Mouse (Mus musculus): Measurements from ENCODE around the gene Pcnx3. TPM values are rescaled to one million over a fixed set of nuclear protein-coding genes. Genes with fewer than 3 reads are reported as not detected.

Pcnx3 gene
- polyA plus RNA-seq, 1 experiment from 2014 or later, result 17.3 TPM

- no peaks in the 10 kb centered on the region for H3K27me3 ChIP-seq (ENCODE audit: control insufficient read depth, insufficient read depth, low read length)
- ATAC-seq (ENCODE audit: insufficient number of reproducible peaks, insufficient read depth, low FRiP score, low read depth), result no peak
- H3K4me1 ChIP-seq (ENCODE audit: control insufficient read depth in 2 of 2, insufficient read depth in 2 of 2, low read length in 2 of 2), result peaks cover 30 to 57% of the 10 kb centered on the region in 2 experiments
- peak overlapping the region; percentile 99 for H3K9ac ChIP-seq (ENCODE audit: low read length)
- peaks cover 30% of the 10 kb centered on the region for H3K36me3 ChIP-seq (ENCODE audit: control insufficient read depth, insufficient read depth, low read length)
- WGBS, result 6% methylated on average over 14 of the region's 14 CpGs
- H3K4me3 ChIP-seq (ENCODE audit: control insufficient read depth in 1 of 2, insufficient read depth in 1 of 2, low read depth in 1 of 2, low read length in 2 of 2), result peak overlapping the region; percentile 95 to 96
- H3K27ac ChIP-seq (replicated peaks in 1 of 2; ENCODE audit: control insufficient read depth in 1 of 2, insufficient read depth in 1 of 2, low read depth in 2 of 2, low read length in 2 of 2), result peak overlapping the region; percentile 29 to 98
- H3K4me2 ChIP-seq (ENCODE audit: low read length), result peak overlapping the region; percentile 87
- no peaks in the 10 kb centered on the region for H3K9me3 ChIP-seq (ENCODE audit: control insufficient read depth, low read length)
Observed at GRCm38 (mm10) chr19:5727701-5728100, 39.0 kb upstream of the Pcnx3 start.

- no peak for ATAC-seq (ENCODE audit: insufficient number of reproducible peaks, insufficient read depth, low FRiP score, low read depth)
- WGBS, result 63% methylated on average over 15 of the region's 15 CpGs
Observed at GRCm38 (mm10) chr19:5726961-5727578, 38.4 kb upstream of the Pcnx3 start.

GRCm38 (mm10) chr19:5725767-5726515, 37.2 kb upstream of the Pcnx3 start, which contains the start of gene Ehbp1l1:
Ehbp1l1 (minus strand) TSS chr19:5726317.
- peak within 1 kb of the TSS; percentile 98 for H3K9ac ChIP-seq (ENCODE audit: low read length)
- no peaks in the 10 kb centered on the region for H3K27me3 ChIP-seq (ENCODE audit: control insufficient read depth, insufficient read depth, low read length)
- no peaks in the 10 kb centered on the region for H3K9me3 ChIP-seq (ENCODE audit: control insufficient read depth, low read length)
- H3K27ac ChIP-seq (replicated peaks in 1 of 2; ENCODE audit: control insufficient read depth in 1 of 2, insufficient read depth in 1 of 2, low read depth in 2 of 2, low read length in 2 of 2), result peak within 1 kb of the TSS; percentile 97 to 98
- H3K4me1 ChIP-seq (ENCODE audit: control insufficient read depth in 2 of 2, insufficient read depth in 2 of 2, low read length in 2 of 2), result peaks cover 29 to 51% of the 10 kb centered on the region in 2 experiments
- peak within 1 kb of the TSS; percentile 87 for H3K4me2 ChIP-seq (ENCODE audit: low read length)
- peaks cover 48% of the 10 kb centered on the region for H3K36me3 ChIP-seq (ENCODE audit: control insufficient read depth, insufficient read depth, low read length)
- peak; percentile 18; the same call in 1 of the 2 replicates for ATAC-seq (ENCODE audit: insufficient number of reproducible peaks, insufficient read depth, low FRiP score, low read depth)
- 1% methylated on average over 49 of the region's 49 CpGs for WGBS
- peak within 1 kb of the TSS; percentile 84 to 96 for H3K4me3 ChIP-seq (ENCODE audit: control insufficient read depth in 1 of 2, insufficient read depth in 1 of 2, low read depth in 1 of 2, low read length in 2 of 2)

More at GRCm38 (mm10) chr19:5726961-5727578, 38.4 kb upstream of the Pcnx3 start:
- H3K9ac ChIP-seq (ENCODE audit: low read length), result peak overlapping the region; percentile 99
- peak overlapping the region; percentile 87 for H3K4me2 ChIP-seq (ENCODE audit: low read length)
- peaks cover 30 to 58% of the 10 kb centered on the region in 2 experiments for H3K4me1 ChIP-seq (ENCODE audit: control insufficient read depth in 2 of 2, insufficient read depth in 2 of 2, low read length in 2 of 2)
- H3K4me3 ChIP-seq (ENCODE audit: control insufficient read depth in 1 of 2, insufficient read depth in 1 of 2, low read depth in 1 of 2, low read length in 2 of 2), result peak overlapping the region; percentile 34 to 96
- no peaks in the 10 kb centered on the region for H3K27me3 ChIP-seq (ENCODE audit: control insufficient read depth, insufficient read depth, low read length)
- H3K27ac ChIP-seq (replicated peaks in 1 of 2; ENCODE audit: control insufficient read depth in 1 of 2, insufficient read depth in 1 of 2, low read depth in 2 of 2, low read length in 2 of 2), result peak overlapping the region; percentile 29 to 98
- peaks cover 36% of the 10 kb centered on the region for H3K36me3 ChIP-seq (ENCODE audit: control insufficient read depth, insufficient read depth, low read length)
- H3K9me3 ChIP-seq (ENCODE audit: control insufficient read depth, low read length), result no peaks in the 10 kb centered on the region

GRCm38 (mm10) chr19:5725029-5725707, 36.5 kb upstream of the Pcnx3 start:
- Histone ChIP-seq H3K9me3 (ENCODE audit: control insufficient read depth, low read length) (no peaks in the 10 kb centered on the region), H3K36me3 (ENCODE audit: control insufficient read depth, insufficient read depth, low read length) (peaks cover 51% of the 10 kb centered on the region), H3K4me3 (ENCODE audit: control insufficient read depth in 1 of 2, insufficient read depth in 1 of 2, low read depth in 1 of 2, low read length in 2 of 2) (peak overlapping the region; percentile 84 to 96), H3K27me3 (ENCODE audit: control insufficient read depth, insufficient read depth, low read length) (no peaks in the 10 kb centered on the region), H3K4me1 (ENCODE audit: control insufficient read depth in 2 of 2, insufficient read depth in 2 of 2, low read length in 2 of 2) (peaks cover 27 to 47% of the 10 kb centered on the region in 2 experiments), H3K4me2 (ENCODE audit: low read length) (peak overlapping the region; percentile 87), H3K9ac (ENCODE audit: low read length) (peak overlapping the region; percentile 98), H3K27ac (replicated peaks in 1 of 2; ENCODE audit: control insufficient read depth in 1 of 2, insufficient read depth in 1 of 2, low read depth in 2 of 2, low read length in 2 of 2) (peak overlapping the region; percentile 97 to 98)
- ATAC-seq (ENCODE audit: insufficient number of reproducible peaks, insufficient read depth, low FRiP score, low read depth), result peak; percentile 75
- WGBS, result 20% methylated on average over 12 of the region's 12 CpGs

- H3K4me3 ChIP-seq (ENCODE audit: control insufficient read depth in 1 of 2, insufficient read depth in 1 of 2, low read depth in 1 of 2, low read length in 2 of 2), result peak overlapping the region; percentile 84 to 96
- peak overlapping the region; percentile 97 to 98 for H3K27ac ChIP-seq (replicated peaks in 1 of 2; ENCODE audit: control insufficient read depth in 1 of 2, insufficient read depth in 1 of 2, low read depth in 2 of 2, low read length in 2 of 2)
- peak; percentile 5; the same call in 1 of the 2 replicates for ATAC-seq (ENCODE audit: insufficient number of reproducible peaks, insufficient read depth, low FRiP score, low read depth)
- no peaks in the 10 kb centered on the region for H3K9me3 ChIP-seq (ENCODE audit: control insufficient read depth, low read length)
- no peaks in the 10 kb centered on the region for H3K27me3 ChIP-seq (ENCODE audit: control insufficient read depth, insufficient read depth, low read length)
- peaks cover 53% of the 10 kb centered on the region for H3K36me3 ChIP-seq (ENCODE audit: control insufficient read depth, insufficient read depth, low read length)
- H3K4me1 ChIP-seq (ENCODE audit: control insufficient read depth in 2 of 2, insufficient read depth in 2 of 2, low read length in 2 of 2), result peaks cover 24 to 43% of the 10 kb centered on the region in 2 experiments
- H3K9ac ChIP-seq (ENCODE audit: low read length), result peak overlapping the region; percentile 98
- 13% methylated on average over 7 of the region's 7 CpGs for WGBS
- peak overlapping the region; percentile 87 for H3K4me2 ChIP-seq (ENCODE audit: low read length)
Observed at GRCm38 (mm10) chr19:5724549-5724941, 35.8 kb upstream of the Pcnx3 start.

- 25% methylated on average over 4 of the region's 4 CpGs for WGBS
- Histone ChIP-seq H3K9me3 (ENCODE audit: control insufficient read depth, low read length) (no peaks in the 10 kb centered on the region), H3K4me1 (ENCODE audit: control insufficient read depth in 2 of 2, insufficient read depth in 2 of 2, low read length in 2 of 2) (peaks cover 24 to 43% of the 10 kb centered on the region in 2 experiments), H3K4me3 (ENCODE audit: control insufficient read depth in 1 of 2, insufficient read depth in 1 of 2, low read depth in 1 of 2, low read length in 2 of 2) (peak overlapping the region; percentile 84 to 96), H3K36me3 (ENCODE audit: control insufficient read depth, insufficient read depth, low read length) (peaks cover 58% of the 10 kb centered on the region), H3K9ac (ENCODE audit: low read length) (peak overlapping the region; percentile 98), H3K4me2 (ENCODE audit: low read length) (peak overlapping the region; percentile 87), H3K27me3 (ENCODE audit: control insufficient read depth, insufficient read depth, low read length) (no peaks in the 10 kb centered on the region), H3K27ac (replicated peaks in 1 of 2; ENCODE audit: control insufficient read depth in 1 of 2, insufficient read depth in 1 of 2, low read depth in 2 of 2, low read length in 2 of 2) (peak overlapping the region; percentile 97 to 98)
- no peak for ATAC-seq (ENCODE audit: insufficient number of reproducible peaks, insufficient read depth, low FRiP score, low read depth)
Observed at GRCm38 (mm10) chr19:5723934-5724548, 35.3 kb upstream of the Pcnx3 start.
